Mouse (Mus musculus) neural tube, embryonic 10.5 days (tissue): Measurements from ENCODE around the gene Arfgef2.
A peak's percentile ranks its signal among the peaks of the same experiment; 100 is the strongest.

Source experiments
- DNase-seq: peaks from one replicate; pipeline ENCODE4 v3.0.0-alpha.2; 2017; ENCODE audit warnings: low spot score; ENCODE audit errors: extremely low spot score

Gene Arfgef2

GRCm38 (mm10) chr2:166856366-166856765, 51.0 kb downstream of the Arfgef2 start:
- no peak for DNase-seq

- DNase-seq = no peak
Observed at GRCm38 (mm10) chr2:166857118-166857517, 51.7 kb downstream of the Arfgef2 start.

- no peak for DNase-seq
Observed at GRCm38 (mm10) chr2:166859214-166859613, 53.8 kb downstream of the Arfgef2 start.

DNA sequence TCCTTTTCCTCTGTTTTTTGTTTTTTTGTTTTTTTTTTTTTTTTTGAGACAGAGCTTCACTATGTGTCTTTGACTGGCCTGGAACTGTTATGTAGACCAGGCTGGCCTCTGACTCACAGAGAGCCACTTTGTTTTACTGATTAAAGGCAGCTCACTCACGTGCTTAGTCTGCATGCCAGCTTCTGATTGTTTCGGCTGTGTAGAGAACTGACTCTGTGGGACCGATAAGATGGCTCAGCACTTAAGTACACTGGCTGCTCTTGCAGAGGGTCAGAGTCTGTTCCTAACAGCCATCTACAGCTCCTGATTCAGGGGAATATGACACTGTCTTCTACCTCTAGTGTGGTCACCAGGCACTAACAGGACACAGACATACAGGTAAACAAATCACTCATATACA, 57.1 kb downstream of the Arfgef2 start:
- no peak for DNase-seq

DNA sequence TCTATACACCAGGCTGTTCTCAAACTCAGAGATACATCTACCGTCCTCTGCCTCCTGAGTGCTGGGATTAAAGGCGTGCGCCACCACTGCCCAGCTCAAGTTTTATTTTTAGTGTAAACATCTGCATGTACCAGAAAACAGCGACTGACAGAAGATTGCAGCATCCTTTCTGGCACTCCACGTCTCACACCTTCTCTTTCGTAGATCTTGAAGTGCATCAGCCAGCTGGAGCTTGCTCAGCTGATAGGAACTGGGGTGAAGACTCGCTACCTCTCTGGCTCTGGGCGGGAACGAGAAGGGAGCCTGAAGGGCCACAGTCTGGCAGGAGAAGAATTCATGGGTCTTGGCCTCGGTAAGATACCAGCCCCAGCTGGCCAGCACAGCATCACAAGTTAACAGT, 60.1 kb downstream of the Arfgef2 start:
- no peak for DNase-seq

DNA sequence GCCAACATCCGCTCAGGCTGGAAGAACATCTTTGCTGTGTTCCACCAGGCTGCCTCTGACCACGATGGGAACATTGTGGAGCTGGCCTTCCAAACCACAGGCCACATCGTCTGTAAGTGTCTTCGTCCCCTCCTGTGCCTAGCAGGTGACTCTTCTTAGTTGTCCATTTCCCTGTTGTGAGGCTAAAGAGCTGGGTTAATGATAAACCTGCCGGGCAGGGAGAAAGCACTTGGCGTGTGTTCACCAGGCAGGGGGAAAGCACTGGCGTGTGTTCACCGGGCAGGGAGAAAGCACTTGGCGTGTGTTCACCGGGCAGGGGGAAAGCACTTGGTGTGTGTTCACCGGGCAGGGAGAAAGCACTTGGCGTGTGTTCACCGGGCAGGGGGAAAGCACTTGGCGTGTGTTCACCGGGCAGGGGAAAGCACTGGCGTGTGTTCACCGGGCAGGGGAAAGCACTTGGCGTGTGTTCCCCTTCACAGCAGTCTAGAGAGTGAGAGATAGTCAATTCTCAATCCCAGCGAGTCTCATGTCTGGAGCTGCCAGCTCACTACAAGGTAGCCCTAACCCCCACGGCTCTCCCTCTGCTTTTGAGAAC, 65.0 kb downstream of the Arfgef2 start:
- no peak for DNase-seq

DNA sequence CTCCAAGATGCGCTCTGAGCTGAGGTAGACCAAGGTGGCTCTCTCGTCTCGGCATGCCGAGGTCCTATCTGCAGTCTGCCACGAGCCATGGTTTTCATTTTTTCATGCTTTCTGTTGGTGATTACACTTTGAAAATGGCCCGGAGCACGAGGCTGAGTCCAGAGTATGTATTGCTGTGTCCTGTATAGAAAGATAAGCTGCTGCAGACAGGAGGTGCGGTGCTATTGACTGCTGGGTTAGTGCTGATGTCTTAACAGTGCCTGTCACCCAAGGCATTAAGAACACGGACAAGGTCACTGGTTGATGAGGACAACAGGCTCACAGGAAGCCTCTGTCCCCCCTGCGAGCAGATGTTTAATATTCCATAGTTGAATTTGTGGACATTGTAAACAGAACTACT, 65.5 kb downstream of the Arfgef2 start:
- DNase-seq = no peak

GRCm38 (mm10) chr2:166874675-166875280, 69.4 kb downstream of the Arfgef2 start:
- no peak for DNase-seq

DNA sequence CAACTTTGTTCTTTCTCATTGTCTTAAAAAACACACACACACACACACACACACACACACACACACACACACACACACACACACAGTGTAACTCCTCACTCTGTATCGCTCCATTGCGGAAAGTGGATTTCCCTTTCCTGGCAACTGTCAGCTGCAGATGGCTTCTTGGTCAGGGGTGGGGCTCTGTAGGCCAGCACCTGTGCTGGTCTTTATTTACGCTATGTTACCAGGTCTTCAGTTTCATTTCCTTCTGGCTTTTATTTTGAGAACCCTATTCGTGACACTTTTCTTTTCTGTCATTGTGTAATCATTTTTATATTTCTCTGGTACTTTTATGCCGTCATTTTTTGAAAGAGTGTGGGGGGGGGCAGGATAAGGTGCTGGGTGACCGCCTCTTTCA, 70.2 kb downstream of the Arfgef2 start:
- DNase-seq = no peak

DNA sequence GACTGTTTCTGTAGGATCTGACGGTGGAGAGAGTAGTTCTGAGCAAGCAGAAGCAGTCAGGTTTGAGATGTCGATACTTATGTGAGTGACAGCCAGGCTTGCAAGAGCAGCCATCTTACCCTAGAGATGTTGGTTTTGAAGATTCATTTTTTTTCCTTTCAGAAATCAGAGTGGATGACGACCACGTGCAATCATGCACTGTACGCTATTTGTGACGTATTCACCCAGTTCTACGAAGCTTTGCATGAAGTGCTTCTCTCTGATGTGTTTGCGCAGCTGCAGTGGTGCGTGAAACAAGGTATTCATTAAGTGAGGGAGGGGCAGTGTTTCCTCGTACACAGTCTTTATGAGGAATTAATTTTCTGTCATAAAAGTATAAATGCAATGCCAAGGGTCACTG, 70.9 kb downstream of the Arfgef2 start:
- no peak for DNase-seq

DNA sequence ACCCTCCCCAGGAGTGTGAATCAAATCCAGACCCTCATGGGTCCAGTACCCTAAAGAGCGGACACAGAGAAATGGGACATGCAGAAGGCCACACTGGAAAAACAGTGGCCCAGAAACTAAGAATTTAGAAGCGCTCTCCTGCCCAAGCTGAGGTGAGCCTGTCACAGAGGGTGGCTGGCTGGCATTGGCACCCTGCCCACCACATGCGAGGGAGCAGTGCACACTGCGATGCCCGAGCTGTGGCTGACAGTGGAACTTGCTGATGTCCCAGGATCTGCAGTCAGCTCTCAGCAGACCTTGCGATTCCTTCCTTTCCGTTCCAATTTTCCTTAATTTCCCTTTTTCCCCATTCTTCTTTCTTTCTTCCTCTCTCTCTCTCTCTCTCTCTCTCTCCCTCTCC, 79.7 kb downstream of the Arfgef2 start:
- no peak for DNase-seq

GRCm38 (mm10) chr2:166885619-166886018, 80.2 kb downstream of the Arfgef2 start:
- DNase-seq = no peak

DNA sequence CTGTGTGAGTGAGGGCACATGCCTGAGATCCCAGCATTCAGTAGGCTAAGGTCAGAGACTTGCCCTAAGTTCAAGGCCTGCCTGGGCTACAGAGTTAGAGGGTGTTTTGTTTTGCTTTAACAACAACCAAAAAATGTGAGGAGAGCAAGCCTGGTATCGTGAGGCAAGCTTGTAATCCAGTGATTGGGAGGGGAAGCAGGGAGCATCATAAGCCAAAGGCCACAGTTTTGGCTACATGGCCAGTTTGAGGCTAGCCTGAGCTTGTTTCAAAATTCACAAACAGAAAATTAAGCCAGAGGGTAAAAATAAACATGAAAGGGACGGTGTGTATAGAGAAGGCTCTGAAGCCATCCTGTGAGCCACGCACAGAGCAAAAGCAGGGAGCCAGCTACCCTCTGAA, 80.8 kb downstream of the Arfgef2 start:
- DNase-seq = no peak

GRCm38 (mm10) chr2:166887816-166888215, 82.4 kb downstream of the Arfgef2 start:
- peak; percentile 19 for DNase-seq

DNA sequence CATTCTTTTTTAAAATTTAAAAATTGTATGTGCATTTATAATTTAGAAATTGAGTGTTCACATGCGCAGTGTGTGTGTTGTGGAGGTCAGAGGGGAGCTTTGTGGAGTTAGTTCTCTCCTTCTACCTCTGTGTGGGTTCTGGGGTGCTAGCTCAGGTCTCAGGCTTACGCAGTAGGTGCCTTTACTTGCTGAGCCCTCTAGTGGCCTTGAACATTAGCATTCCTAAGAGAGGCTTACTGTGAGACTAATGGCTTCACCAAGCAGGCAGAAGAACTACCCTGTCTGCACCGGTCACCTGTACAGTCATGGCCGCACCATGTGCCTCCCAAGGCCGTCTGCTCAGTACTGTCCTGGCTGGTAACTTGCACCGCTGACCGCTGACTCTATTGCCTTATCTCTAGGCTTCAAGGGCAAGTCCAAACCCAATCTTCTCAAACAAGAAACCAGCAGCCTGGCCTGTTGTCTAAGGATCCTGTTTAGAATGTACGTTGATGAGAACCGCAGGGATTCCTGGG, 86.0 kb downstream of the Arfgef2 start:
- DNase-seq = no peak

- no peak for DNase-seq
Observed at GRCm38 (mm10) chr2:166892158-166892680, 86.8 kb downstream of the Arfgef2 start.

DNA sequence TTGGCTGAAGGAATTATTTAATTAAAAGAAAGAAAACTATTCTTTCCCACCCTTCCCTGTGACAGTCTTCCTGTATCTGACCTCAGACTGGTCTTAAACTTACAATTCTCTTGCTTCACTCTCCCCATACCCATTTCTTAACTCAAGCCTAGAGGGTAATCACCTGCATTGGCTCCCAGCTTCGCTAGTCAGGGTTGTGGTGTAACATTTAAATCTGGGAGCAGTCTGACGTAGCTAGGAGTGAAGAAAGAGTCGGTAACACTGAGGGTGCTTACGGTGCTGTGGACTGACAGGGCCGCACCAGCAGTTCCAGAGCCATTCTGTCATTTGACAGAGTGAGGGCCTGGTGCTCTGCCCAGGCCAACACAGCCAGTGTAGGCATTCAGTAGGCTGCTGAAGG, 87.6 kb downstream of the Arfgef2 start:
- DNase-seq = no peak

- no peak for DNase-seq
Observed at GRCm38 (mm10) chr2:166896368-166896767, 91.0 kb downstream of the Arfgef2 start.

DNA sequence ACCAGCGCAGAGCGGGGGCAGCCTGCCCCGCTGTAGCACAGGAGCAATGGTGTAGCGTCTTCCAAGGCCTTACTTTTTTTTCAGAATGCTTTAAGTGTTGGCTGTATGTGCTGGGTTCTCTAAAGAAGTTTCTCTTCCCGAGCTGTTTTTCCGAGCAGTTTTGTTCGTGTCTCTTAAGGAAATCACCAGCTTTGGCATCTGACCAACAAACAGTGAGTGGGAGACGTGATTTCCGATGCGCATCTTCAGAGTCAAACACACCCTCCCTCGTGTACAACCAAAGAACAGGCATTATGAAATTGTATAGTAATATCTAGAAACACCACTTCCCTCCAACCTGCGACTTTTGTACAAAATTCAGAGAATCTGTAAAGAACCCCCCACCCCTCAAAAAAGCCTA, 91.6 kb downstream of the Arfgef2 start:
- no peak for DNase-seq

DNA sequence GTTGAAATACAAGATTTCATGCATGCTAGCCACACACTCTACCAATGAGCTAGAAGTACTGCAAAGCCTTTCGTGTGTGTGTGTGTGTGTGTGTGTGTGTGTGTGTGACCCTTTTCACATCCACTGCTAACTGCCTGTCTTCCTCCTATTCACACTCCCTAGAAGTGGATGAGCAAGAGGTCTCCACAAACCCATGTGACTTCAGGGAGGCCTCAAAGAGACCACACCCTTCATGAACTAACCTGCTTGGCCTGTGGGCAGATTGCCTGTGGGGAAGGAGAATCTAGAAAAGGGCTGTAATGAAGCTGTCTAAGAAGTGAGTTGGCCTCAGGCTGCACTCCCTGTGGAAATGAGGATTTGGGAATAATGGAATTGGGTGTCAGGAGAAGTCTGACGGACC, 93.8 kb downstream of the Arfgef2 start:
- no peak for DNase-seq

DNA sequence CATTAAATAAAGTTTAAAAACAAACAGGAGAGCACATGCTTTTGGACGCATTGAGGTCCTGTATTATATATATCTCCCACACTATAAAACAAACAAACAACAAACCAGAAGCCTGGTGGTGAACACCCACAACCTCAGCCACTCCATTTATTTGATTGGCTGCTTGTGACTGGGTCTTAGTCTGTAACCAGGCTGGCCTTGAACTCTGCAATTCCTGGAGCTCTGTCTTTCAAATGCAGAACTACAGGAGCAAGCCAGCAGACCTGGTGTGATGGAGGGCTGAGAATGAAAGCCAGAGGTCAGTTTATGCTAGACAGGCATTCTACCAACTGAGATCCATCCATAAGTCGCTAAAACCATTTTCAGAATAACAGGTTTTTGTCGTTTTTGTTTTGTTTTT, 94.4 kb downstream of the Arfgef2 start:
- DNase-seq = no peak

GRCm38 (mm10) chr2:166900792-166901505, 95.6 kb downstream of the Arfgef2 start:
- no peak for DNase-seq
